Mouse (Mus musculus) midbrain, embryonic 15.5 days (tissue): Measurements from ENCODE around the gene Map7d1. TPM values are rescaled to one million over a fixed set of nuclear protein-coding genes. Genes with fewer than 3 reads are reported as not detected.
"Not testable (repeated sequence)": the region's sequence is repeated elsewhere in the genome, so short reads cannot be mapped to it uniquely, and the experiment has no call there.

Experiments used
- ATAC-seq: fragments of 200-750 bp; cut with Nextera tagmentation; replicated peaks from 2 replicates; pipeline ENCODE4 v1.8.0; 2017; ENCODE audit warnings: moderate TSS enrichment
- H3K27ac ChIP-seq: fragments of 300-500 bp; sonication (generic); 2 replicates; pipeline ENCODE4 v1.5.1; 2015; ENCODE audit warnings: mild to moderate bottlenecking, inconsistent platforms
- H3K27me3 ChIP-seq: fragments of 300-500 bp; sonication (generic); replicated peaks from 2 replicates; pipeline ENCODE4 v1.6.1; 2015; ENCODE audit warnings: inconsistent platforms
- H3K36me3 ChIP-seq: fragments of 300-500 bp; sonication (generic); replicated peaks from 2 replicates; pipeline ENCODE4 v1.6.1; 2015; ENCODE audit warnings: inconsistent platforms
- H3K4me1 ChIP-seq: fragments of 300-500 bp; sonication (generic); 2 replicates; pipeline ENCODE4 v1.6.1; 2015; ENCODE audit warnings: inconsistent platforms
- H3K4me2 ChIP-seq: fragments of 300-500 bp; sonication (generic); 2 replicates; pipeline ENCODE4 v1.6.1; 2015; ENCODE audit warnings: inconsistent platforms, mild to moderate bottlenecking, moderate library complexity
- H3K4me3 ChIP-seq: fragments of 300-500 bp; sonication (generic); 2 replicates; pipeline ENCODE4 v1.5.1; 2015; ENCODE audit warnings: mild to moderate bottlenecking, inconsistent platforms
- H3K9ac ChIP-seq: fragments of 300-500 bp; sonication (generic); 2 replicates; pipeline ENCODE4 v1.6.1; 2015; ENCODE audit warnings: mild to moderate bottlenecking, inconsistent platforms
- H3K9me3 ChIP-seq: fragments of 300-500 bp; sonication (generic); 2 replicates; pipeline ENCODE4 v1.6.1; 2016; ENCODE audit warnings: inconsistent platforms
- WGBS: fragments of 180-500 bp; shearing (Covaris S2); methylation state at CpG from one replicate; pipeline ENCODE4 v1.1.7; 2015; ENCODE audit warnings: mixed read lengths; 5-methylcytosine and 5-hydroxymethylcytosine counted together
- polyA plus RNA-seq: library from polyadenylated mRNA; unstranded; fragments of >200 nt; fragmentation: Nextera tagmentation; extraction: Ambion mirVana; gene quantifications from 2 replicates; pipeline ENCODE4 v1.2.1, GENCODE M21; 2015

Map7d1 gene
- polyA plus RNA-seq, 1 experiment from 2014 or later: 85.4 TPM

DNA sequence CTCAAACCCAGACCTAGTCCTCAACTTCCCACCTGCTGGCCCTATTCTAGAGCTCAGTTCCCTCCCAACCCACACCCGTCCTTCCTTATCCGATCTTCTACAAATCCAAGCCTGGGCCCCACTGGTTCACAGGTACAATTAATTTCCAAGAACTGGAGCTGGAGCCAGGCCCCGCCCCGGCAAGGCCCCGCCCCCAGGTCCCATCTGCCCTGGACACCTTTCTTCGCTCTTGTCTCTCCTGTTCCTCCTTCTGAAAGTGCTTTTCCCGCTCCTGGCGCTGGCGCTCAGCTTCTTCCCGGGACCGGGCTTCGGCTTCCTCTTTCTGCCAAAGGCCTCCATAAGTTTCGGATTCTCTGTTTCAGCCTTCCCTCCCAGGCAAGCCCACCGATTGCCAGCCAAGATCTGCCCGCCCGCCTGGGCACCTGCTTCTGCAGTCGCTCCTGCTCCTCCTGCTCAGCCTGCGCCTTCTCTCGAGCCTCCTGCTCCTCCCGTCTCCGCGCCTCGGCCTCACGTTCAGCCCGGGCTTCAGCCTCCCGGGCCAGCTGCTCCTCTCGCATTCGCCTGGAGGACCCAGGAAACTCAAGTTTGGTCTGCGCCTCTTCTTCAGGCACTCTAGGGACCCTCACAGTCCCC, 22.4 kb downstream of the Map7d1 start:
- peaks cover 67% of the 10 kb centered on the region for H3K36me3 ChIP-seq
- H3K27ac ChIP-seq: no peak overlapping the region
- no peak overlapping the region for H3K4me3 ChIP-seq
- no peak overlapping the region for H3K9ac ChIP-seq
- no peaks in the 10 kb centered on the region for H3K27me3 ChIP-seq
- no peaks in the 10 kb centered on the region for H3K9me3 ChIP-seq
- H3K4me1 ChIP-seq: 0 out of 2 replicates have a peak, but pooled peaks cover 4% of the 10 kb centered on the region
- no peak for ATAC-seq
- H3K4me2 ChIP-seq: no peak overlapping the region
- WGBS: 93% methylated on average over 29 of the region's 29 CpGs

DNA sequence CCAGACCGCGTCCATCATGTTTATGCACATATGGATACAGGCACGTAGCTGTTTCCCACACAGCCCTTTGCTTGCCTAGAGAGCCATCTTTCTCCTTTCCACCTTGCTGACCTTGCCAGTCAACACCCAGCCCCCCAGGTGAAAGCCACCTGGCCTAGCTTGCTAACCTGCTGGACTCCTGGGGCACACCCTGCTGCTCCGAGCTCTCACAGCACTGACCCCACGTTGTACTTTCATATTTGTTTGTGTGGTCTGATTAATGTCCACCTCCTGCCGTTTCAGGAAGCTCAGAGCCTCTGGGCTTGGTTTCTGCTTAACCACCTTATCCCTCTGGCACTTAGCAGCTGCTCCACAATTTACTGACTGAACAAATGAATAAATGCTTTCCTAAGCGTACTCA, 26.2 kb downstream of the Map7d1 start:
- WGBS: 65% methylated on average over 7 of the region's 7 CpGs

GRCm38 (mm10) chr4:126228144-126228543, 28.0 kb downstream of the Map7d1 start:
- Histone ChIP-seq H3K9ac (no peak overlapping the region), H3K4me1 (peaks cover 10% of the 10 kb centered on the region), H3K4me3 (no peak overlapping the region), H3K9me3 (no peaks in the 10 kb centered on the region), H3K27ac (no peak overlapping the region), H3K36me3 (peaks cover 28% of the 10 kb centered on the region), H3K27me3 (no peaks in the 10 kb centered on the region), H3K4me2 (no peak overlapping the region)
- no peak for ATAC-seq
- 28% methylated on average over 5 of the region's 5 CpGs for WGBS

More for the DNA sequence above, 26.2 kb downstream of the Map7d1 start:
- Histone ChIP-seq H3K27ac (no peak overlapping the region), H3K9me3 (no peaks in the 10 kb centered on the region), H3K4me3 (no peak overlapping the region), H3K4me1 (peaks cover 10% of the 10 kb centered on the region), H3K36me3 (peaks cover 46% of the 10 kb centered on the region), H3K9ac (no peak overlapping the region), H3K4me2 (no peak overlapping the region), H3K27me3 (no peaks in the 10 kb centered on the region)
- no peak for ATAC-seq

- peaks cover 10% of the 10 kb centered on the region for H3K4me1 ChIP-seq
- H3K27ac ChIP-seq: peak overlapping the region; percentile 32; the same call in 1 of the 2 replicates
- 8% methylated on average over 18 of the region's 18 CpGs for WGBS
- no peaks in the 10 kb centered on the region for H3K27me3 ChIP-seq
- H3K9me3 ChIP-seq: no peaks in the 10 kb centered on the region
- H3K4me2 ChIP-seq: peak overlapping the region; percentile 47
- peaks cover 19% of the 10 kb centered on the region for H3K36me3 ChIP-seq
- H3K4me3 ChIP-seq: peak overlapping the region; percentile 21; the same call in 1 of the 2 replicates
- H3K9ac ChIP-seq: 0 out of 2 replicates have a peak overlapping the region, but pooled peaks have one; percentile 18
- peak; percentile 80 for ATAC-seq
These were observed 28.9 kb downstream of the Map7d1 start for GRCm38 (mm10) chr4:126227077-126227761.

- Histone ChIP-seq H3K36me3 (peaks cover 13% of the 10 kb centered on the region), H3K27ac (no peak overlapping the region), H3K4me3 (no peak overlapping the region), H3K4me2 (peak overlapping the region; percentile 47), H3K9ac (no peak overlapping the region), H3K27me3 (no peaks in the 10 kb centered on the region), H3K4me1 (peaks cover 10% of the 10 kb centered on the region), H3K9me3 (no peaks in the 10 kb centered on the region)
- WGBS: 55% methylated on average over 12 of the region's 12 CpGs
- ATAC-seq: no peak
These were observed 29.5 kb downstream of the Map7d1 start for GRCm38 (mm10) chr4:126226640-126227039.

- no peak for ATAC-seq
- H3K36me3 ChIP-seq: no peaks in the 10 kb centered on the region
- no peak overlapping the region for H3K4me3 ChIP-seq
- peaks cover 9% of the 10 kb centered on the region for H3K4me1 ChIP-seq
- H3K9ac ChIP-seq: no peak overlapping the region
- H3K27me3 ChIP-seq: no peaks in the 10 kb centered on the region
- 86% methylated on average over 11 of the region's 11 CpGs for WGBS
- no peak overlapping the region for H3K4me2 ChIP-seq
- H3K9me3 ChIP-seq: no peaks in the 10 kb centered on the region
- no peak overlapping the region for H3K27ac ChIP-seq
These were observed 33.5 kb downstream of the Map7d1 start for GRCm38 (mm10) chr4:126222631-126223030.

DNA sequence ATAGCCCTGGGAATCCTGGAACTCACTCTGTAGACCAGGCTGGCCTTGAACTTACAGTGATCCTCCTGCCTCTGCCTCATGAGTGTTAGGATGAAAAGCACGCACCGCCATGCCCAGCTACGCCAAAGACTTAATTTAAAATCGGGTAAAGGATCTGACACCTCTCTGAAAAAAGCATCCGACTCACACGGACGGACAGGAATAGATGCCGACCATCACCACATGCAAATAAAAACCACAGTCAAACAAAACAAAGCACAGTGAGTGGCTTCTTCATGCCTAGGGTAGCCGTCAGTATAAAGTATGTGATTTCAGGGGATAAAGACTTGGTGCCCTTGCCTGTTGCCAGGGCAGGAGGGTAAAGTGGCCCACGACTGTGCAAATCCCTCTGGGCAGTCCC, 36.1 kb downstream of the Map7d1 start:
- no peaks in the 10 kb centered on the region for H3K9me3 ChIP-seq
- no peak for ATAC-seq
- H3K9ac ChIP-seq: no peak overlapping the region
- H3K36me3 ChIP-seq: no peaks in the 10 kb centered on the region
- H3K4me2 ChIP-seq: no peak overlapping the region
- H3K27me3 ChIP-seq: no peaks in the 10 kb centered on the region
- H3K4me3 ChIP-seq: no peak overlapping the region
- H3K4me1 ChIP-seq: no peaks in the 10 kb centered on the region
- WGBS: 90% methylated on average over 10 of the region's 10 CpGs
- H3K27ac ChIP-seq: no peak overlapping the region

DNA sequence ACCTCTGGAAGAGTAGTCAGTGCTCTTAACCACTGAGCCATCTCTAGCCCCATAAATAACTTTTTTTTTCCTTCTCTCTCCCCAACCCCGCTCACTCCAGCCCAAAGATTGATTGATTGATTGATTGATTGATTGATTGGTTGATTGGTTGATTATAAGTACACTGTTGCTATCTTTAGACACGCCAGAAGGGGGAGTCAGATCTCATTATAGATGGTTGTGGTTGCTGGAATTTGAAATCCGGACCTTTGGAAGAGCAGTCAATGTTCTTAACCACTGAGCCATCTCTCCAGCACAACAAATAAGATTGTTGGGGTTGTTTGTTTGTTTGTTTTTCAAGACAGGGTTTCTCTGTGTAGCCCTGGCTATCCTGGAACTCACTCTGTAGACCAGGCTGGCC, 36.6 kb downstream of the Map7d1 start:
- H3K36me3 ChIP-seq, ATAC-seq, H3K27me3 ChIP-seq, H3K4me3 ChIP-seq, H3K4me1 ChIP-seq, H3K9ac ChIP-seq, H3K4me2 ChIP-seq, H3K27ac ChIP-seq, H3K9me3 ChIP-seq: not testable (repeated sequence)
- 70% methylated on average over 3 of the region's 3 CpGs for WGBS

GRCm38 (mm10) chr4:126217771-126218170, 38.4 kb downstream of the Map7d1 start:
- H3K9ac ChIP-seq: no peak overlapping the region
- H3K27ac ChIP-seq: no peak overlapping the region
- no peaks in the 10 kb centered on the region for H3K9me3 ChIP-seq
- 88% methylated on average over 6 of the region's 6 CpGs for WGBS
- ATAC-seq: no peak
- no peak overlapping the region for H3K4me2 ChIP-seq
- no peaks in the 10 kb centered on the region for H3K4me1 ChIP-seq
- no peaks in the 10 kb centered on the region for H3K27me3 ChIP-seq
- H3K36me3 ChIP-seq: no peaks in the 10 kb centered on the region
- no peak overlapping the region for H3K4me3 ChIP-seq

- H3K27me3 ChIP-seq: no peaks in the 10 kb centered on the region
- no peak overlapping the region for H3K4me3 ChIP-seq
- peaks cover 9% of the 10 kb centered on the region for H3K4me1 ChIP-seq
- no peaks in the 10 kb centered on the region for H3K9me3 ChIP-seq
- no peak overlapping the region for H3K9ac ChIP-seq
- 53% methylated on average over 6 of the region's 6 CpGs for WGBS
- H3K27ac ChIP-seq: no peak overlapping the region
- no peak for ATAC-seq
- no peaks in the 10 kb centered on the region for H3K36me3 ChIP-seq
- no peak overlapping the region for H3K4me2 ChIP-seq
These were observed 49.1 kb downstream of the Map7d1 start for GRCm38 (mm10) chr4:126207081-126207480.

DNA sequence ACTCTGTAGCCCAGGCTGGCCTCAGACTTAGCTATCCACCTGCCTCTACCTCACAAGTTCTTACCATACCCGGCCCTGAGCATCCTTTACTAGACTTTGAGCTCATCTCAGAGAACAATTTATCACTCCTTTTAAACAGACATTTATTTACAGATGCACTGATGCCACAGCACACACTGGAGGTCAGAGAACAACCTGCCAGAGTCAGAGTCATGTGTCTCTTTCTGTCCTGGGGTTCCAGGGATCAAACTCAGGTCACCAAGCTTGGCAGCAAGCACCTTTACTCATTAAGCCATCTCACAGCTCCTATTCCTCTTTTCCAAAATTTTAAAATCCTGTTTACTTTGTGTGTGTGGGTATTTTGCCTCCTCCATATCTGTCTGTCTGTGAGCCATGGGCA, 50.8 kb downstream of the Map7d1 start:
- no peak for ATAC-seq
- no peak overlapping the region for H3K27ac ChIP-seq
- H3K36me3 ChIP-seq: no peaks in the 10 kb centered on the region
- no peak overlapping the region for H3K9ac ChIP-seq
- no peaks in the 10 kb centered on the region for H3K27me3 ChIP-seq
- peaks cover 20% of the 10 kb centered on the region for H3K4me1 ChIP-seq
- H3K4me2 ChIP-seq: no peak overlapping the region
- 59% methylated on average over 1 of the region's 1 CpGs for WGBS
- no peak overlapping the region for H3K4me3 ChIP-seq
- H3K9me3 ChIP-seq: no peaks in the 10 kb centered on the region

DNA sequence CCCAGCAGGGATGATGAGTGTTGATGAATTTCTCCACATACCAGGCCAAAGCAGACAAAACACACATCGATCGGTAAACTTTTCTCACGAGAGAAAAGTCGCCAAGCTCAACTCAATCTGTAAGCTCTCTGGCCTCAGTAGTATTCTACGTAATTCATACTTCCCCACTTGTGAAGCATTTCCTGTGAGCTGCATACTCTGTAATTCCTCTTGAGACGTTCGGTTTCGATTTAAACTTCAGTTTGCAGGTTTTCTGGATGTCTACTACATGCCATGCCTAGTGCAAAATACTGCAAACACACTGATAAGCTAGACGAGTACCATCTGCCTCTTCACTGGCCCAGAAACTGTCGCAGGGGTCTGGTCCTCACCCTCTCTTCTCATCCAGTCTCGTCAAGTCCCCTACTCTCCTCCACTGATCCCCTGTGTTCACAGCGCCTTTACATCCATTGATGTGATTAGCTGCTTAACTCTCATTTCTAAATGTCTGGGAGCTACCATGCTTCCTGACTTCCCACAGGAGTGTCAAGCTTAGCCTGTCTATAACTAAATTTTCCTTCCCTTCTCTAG, 51.4 kb downstream of the Map7d1 start:
- Histone ChIP-seq H3K27me3 (no peaks in the 10 kb centered on the region), H3K4me1 (peaks cover 27% of the 10 kb centered on the region), H3K36me3 (no peaks in the 10 kb centered on the region), H3K9me3 (no peaks in the 10 kb centered on the region), H3K27ac (no peak overlapping the region), H3K4me2 (no peak overlapping the region), H3K4me3 (no peak overlapping the region), H3K9ac (no peak overlapping the region)
- 83% methylated on average over 12 of the region's 12 CpGs for WGBS
- ATAC-seq: no peak
